Comparison of ENCODE assay signal across 8 mouse cellular contexts in the genomic region with DNA sequence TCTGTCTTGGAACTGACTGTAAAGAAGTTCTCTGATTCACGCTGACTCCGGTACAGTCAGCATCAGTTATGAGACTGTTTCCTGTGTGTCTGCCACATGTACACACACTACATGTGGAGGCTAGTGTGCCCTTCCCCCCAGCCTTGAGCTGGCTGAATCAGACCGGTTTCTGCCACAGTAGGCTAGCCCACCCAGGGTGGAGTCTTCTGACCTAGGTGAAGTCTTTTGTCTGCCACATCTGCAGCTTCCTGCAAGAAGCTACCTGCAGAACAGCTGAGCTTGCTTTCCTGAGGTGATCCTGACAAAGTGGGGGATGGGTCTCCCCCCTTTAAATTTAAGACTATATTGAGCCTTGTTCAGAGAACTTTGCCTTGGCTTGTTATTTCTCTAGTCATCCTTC. TPM values are rescaled to one million over a fixed set of nuclear protein-coding genes. Genes with fewer than 3 reads are reported as not detected.
DNase-seq lines count a peak whose midpoint lies in the region; ATAC-seq and TF ChIP-seq lines count a peak whose summit lies in the region.

A gene (minus strand): TSS at position 146 of the 400 bp plus-strand sequence.

- no peak for TF ChIP-seq CTCF in kidney, adult 2 months (conservative IDR thresholded peaks at IDR 0.05; ENCODE audit: insufficient read depth, insufficient read length, low read depth, low read length)
- no peak for TF ChIP-seq CTCF in Patski (IDR thresholded peaks at IDR 0.05)
- no peak for TF ChIP-seq CTCF in liver, embryonic 14.5 days (IDR thresholded peaks at IDR 0.05; ENCODE audit: low read depth)

- ATAC-seq in Patski = no peak
- ATAC-seq in forebrain, embryonic 14.5 days = no peak
- no peak for ATAC-seq in hindbrain, embryonic 12.5 days (ENCODE audit: low FRiP score)
- no peak for ATAC-seq in liver, embryonic 14.5 days (ENCODE audit: insufficient read depth)

- H3K4me3 ChIP-seq in kidney, adult 2 months (ENCODE audit: insufficient read depth, low read depth, low read length) = peak within 1 kb of the TSS; percentile 94
- H3K4me3 ChIP-seq in forebrain, embryonic 14.5 days (ENCODE audit: low read depth, low read length) = peak within 1 kb of the TSS; percentile 95
- peak within 1 kb of the TSS; percentile 92 for H3K4me3 ChIP-seq in hindbrain, embryonic 12.5 days
- H3K4me3 ChIP-seq in liver, embryonic 14.5 days (ENCODE audit: insufficient read depth in 1 of 2, low read depth in 2 of 2, low read length in 2 of 2) = peak within 1 kb of the TSS; percentile 71 to 88

- H3K36me3 ChIP-seq in kidney, adult 2 months (ENCODE audit: control insufficient read depth, insufficient read depth, low read length) = no peaks in the 10 kb centered on the region; the same call in 1 of the 2 replicates
- peaks cover 9% of the 10 kb centered on the region for H3K36me3 ChIP-seq in forebrain, embryonic 14.5 days (ENCODE audit: control insufficient read depth, insufficient read depth, low read length)
- peaks cover 7% of the 10 kb centered on the region for H3K36me3 ChIP-seq in hindbrain, embryonic 12.5 days
- peaks cover 10% of the 10 kb centered on the region for H3K36me3 ChIP-seq in liver, embryonic 14.5 days (replicated peaks; ENCODE audit: control insufficient read depth, insufficient read depth, low read depth)

- POLR2A ChIA-PET in Patski (lab: Charles Lee) = no interaction called here

- H3K9me3 ChIP-seq in forebrain, embryonic 14.5 days (replicated peaks; ENCODE audit: control insufficient read depth, low read length) = no peaks in the 10 kb centered on the region
- no peaks in the 10 kb centered on the region for H3K9me3 ChIP-seq in hindbrain, embryonic 12.5 days (replicated peaks)
- no peaks in the 10 kb centered on the region for H3K9me3 ChIP-seq in liver, embryonic 14.5 days (ENCODE audit: control insufficient read depth, low read length)

- WGBS in kidney, adult 2 months = 88% methylated on average over 3 of the region's 3 CpGs
- 81% methylated on average over 3 of the region's 3 CpGs for WGBS in forebrain, embryonic 14.5 days
- WGBS in hindbrain, embryonic 12.5 days = 75% methylated on average over 3 of the region's 3 CpGs
- 73% methylated on average over 3 of the region's 3 CpGs for WGBS in liver, embryonic 14.5 days (ENCODE audit: insufficient replicate concordance)

- H3K27ac ChIP-seq in kidney, adult 2 months (ENCODE audit: insufficient read depth, low read depth, low read length) = no peak within 1 kb of the TSS; the same call in 1 of the 2 replicates
- peak within 1 kb of the TSS; percentile 75; the same call in 1 of the 2 replicates for H3K27ac ChIP-seq in forebrain, embryonic 14.5 days (ENCODE audit: low read depth, low read length)
- peak within 1 kb of the TSS; percentile 87 for H3K27ac ChIP-seq in hindbrain, embryonic 12.5 days
- H3K27ac ChIP-seq in liver, embryonic 14.5 days = no peak within 1 kb of the TSS

- CTCF ChIA-PET in Patski (lab: Charles Lee) = no interaction called here

- in situ Hi-C loops in Patski (cut with MboI; ENCODE audit: low pct_unique_long_range_greater_than_20kb) = no loop called here

- DNase-seq in kidney, adult 2 months = no peak
- no peak for DNase-seq in kidney, postnatal 36 days
- no peak for DNase-seq in Patski (ENCODE audit: low read depth, low spot score)
- DNase-seq in forebrain, embryonic 14.5 days (ENCODE audit: low spot score) = no peak
- DNase-seq in liver, embryonic 14.5 days (ENCODE audit: low read depth in 3 of 3, low spot score in 3 of 3) = no peak
- no peak for DNase-seq in right cerebral cortex, postnatal 10 days (ENCODE audit: low spot score in 2 of 2)
- DNase-seq in thymus, postnatal 4 days = no peak

- H3K9ac ChIP-seq in forebrain, embryonic 14.5 days (ENCODE audit: low read length) = peak within 1 kb of the TSS; percentile 95
- H3K9ac ChIP-seq in hindbrain, embryonic 12.5 days = peak within 1 kb of the TSS; percentile 94
- 0 out of 2 replicates have a peak within 1 kb of the TSS, but pooled peaks have one; percentile 33 for H3K9ac ChIP-seq in liver, embryonic 14.5 days (replicated peaks)

- no peaks in the 10 kb centered on the region for H3K27me3 ChIP-seq in kidney, adult 2 months (replicated peaks; ENCODE audit: control insufficient read depth, insufficient read depth, low read length)
- H3K27me3 ChIP-seq in Patski = peaks cover 12% of the 10 kb centered on the region
- H3K27me3 ChIP-seq in forebrain, embryonic 14.5 days (replicated peaks; ENCODE audit: control insufficient read depth, insufficient read depth, low read length) = no peaks in the 10 kb centered on the region
- no peaks in the 10 kb centered on the region for H3K27me3 ChIP-seq in hindbrain, embryonic 12.5 days
- H3K27me3 ChIP-seq in liver, embryonic 14.5 days (ENCODE audit: control insufficient read depth, insufficient read depth, low read length) = no peaks in the 10 kb centered on the region

- H3K4me1 ChIP-seq in kidney, adult 2 months (ENCODE audit: control insufficient read depth, insufficient read depth, low read length) = no peaks in the 10 kb centered on the region
- no peaks in the 10 kb centered on the region for H3K4me1 ChIP-seq in forebrain, embryonic 14.5 days (ENCODE audit: control insufficient read depth, insufficient read depth, low read length)
- H3K4me1 ChIP-seq in hindbrain, embryonic 12.5 days = peaks cover 12% of the 10 kb centered on the region
- peaks cover 10 to 11% of the 10 kb centered on the region in 2 experiments for H3K4me1 ChIP-seq in liver, embryonic 14.5 days (replicated peaks; ENCODE audit: control insufficient read depth in 2 of 2, insufficient read depth in 2 of 2, low read length in 1 of 2)

- TF ChIP-seq EP300 in liver, embryonic 14.5 days (IDR thresholded peaks at IDR 0.05; ENCODE audit: low read depth) = no peak

- peak within 1 kb of the TSS; percentile 80 for H3K4me2 ChIP-seq in forebrain, embryonic 14.5 days (ENCODE audit: low read length)
- H3K4me2 ChIP-seq in hindbrain, embryonic 12.5 days (replicated peaks) = peak within 1 kb of the TSS; percentile 86
- peak within 1 kb of the TSS; percentile 93 for H3K4me2 ChIP-seq in liver, embryonic 14.5 days (ENCODE audit: low read depth)

- TF ChIP-seq POLR2A in kidney, adult 2 months (IDR thresholded peaks at IDR 0.05; ENCODE audit: low read depth, low read length) = no peak

RNA-seq across cellular contexts. Expression of the gene that starts here (rescaled TPM):
- polyA plus RNA-seq in kidney, adult 2 months (2012; rRNA removed) = 28.4 and 32.7 TPM in 2 replicates
- polyA plus RNA-seq in Patski (2021) = 118 TPM
- 199 and 213 TPM in 2 replicates for polyA plus RNA-seq in forebrain, embryonic 14.5 days (2014; fragmentation: Nextera tagmentation; extraction: Ambion mirVana)
- 220 and 226 TPM in 2 replicates for polyA plus RNA-seq in hindbrain, embryonic 12.5 days (2016; fragmentation: Nextera tagmentation; extraction: Ambion mirVana)
- 37.4 and 62.1 TPM in 2 replicates for polyA plus RNA-seq in liver, embryonic 14.5 days (2012; rRNA removed)
- 83.0 and 97.5 TPM in 2 replicates for polyA plus RNA-seq in liver, embryonic 14.5 days (2014; fragmentation: Nextera tagmentation; extraction: Ambion mirVana)

Comparison
In these comparisons a context has a peak if more than half of its experiments do, and no peak if none do; other contexts are left out.
1. H3K27ac ChIP-seq: peak in forebrain, embryonic 14.5 days (single experiment) and hindbrain, embryonic 12.5 days (single experiment); none in kidney, adult 2 months (single experiment) and liver, embryonic 14.5 days (single experiment).
2. H3K9ac ChIP-seq: peak in every context shown above with its lines; median percentile 95 in forebrain, embryonic 14.5 days; 94 in hindbrain, embryonic 12.5 days; 33 in liver, embryonic 14.5 days.
3. Peak in every context shown above with its lines, with median percentiles within 50 percentile points of each other: H3K4me3 ChIP-seq and H3K4me2 ChIP-seq.